Mouse (Mus musculus) left cerebral cortex, adult 9 months (tissue): Measurements from ENCODE around the gene Cd151.

Experiments used
- DNase-seq, 2 experiments: peaks; one replicate each; pipeline ENCODE4 v3.0.0; 2022; ENCODE audit warnings: low spot score in 2 of 2

The Cd151 gene

DNA sequence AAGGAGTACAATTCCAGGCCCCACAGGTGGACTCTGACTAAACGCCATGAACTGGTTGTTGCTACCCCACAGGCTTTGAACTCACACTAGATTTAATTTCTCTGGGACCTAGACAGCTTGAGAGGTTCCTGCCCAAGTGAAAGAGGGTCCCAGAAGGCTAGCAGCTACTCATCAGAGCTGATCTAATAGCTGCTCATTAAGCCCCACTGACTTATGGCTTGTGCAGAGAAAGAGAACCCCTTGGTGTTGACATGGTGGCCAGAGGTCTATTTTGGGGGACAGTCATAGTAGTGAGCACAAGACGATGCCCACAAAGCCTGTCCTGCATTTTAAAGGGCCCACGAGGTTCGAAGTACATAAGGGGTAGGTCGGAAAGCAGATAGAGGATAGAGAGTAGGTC lies 7.0 kb downstream of the Cd151 start:
- no peak for DNase-seq

DNA sequence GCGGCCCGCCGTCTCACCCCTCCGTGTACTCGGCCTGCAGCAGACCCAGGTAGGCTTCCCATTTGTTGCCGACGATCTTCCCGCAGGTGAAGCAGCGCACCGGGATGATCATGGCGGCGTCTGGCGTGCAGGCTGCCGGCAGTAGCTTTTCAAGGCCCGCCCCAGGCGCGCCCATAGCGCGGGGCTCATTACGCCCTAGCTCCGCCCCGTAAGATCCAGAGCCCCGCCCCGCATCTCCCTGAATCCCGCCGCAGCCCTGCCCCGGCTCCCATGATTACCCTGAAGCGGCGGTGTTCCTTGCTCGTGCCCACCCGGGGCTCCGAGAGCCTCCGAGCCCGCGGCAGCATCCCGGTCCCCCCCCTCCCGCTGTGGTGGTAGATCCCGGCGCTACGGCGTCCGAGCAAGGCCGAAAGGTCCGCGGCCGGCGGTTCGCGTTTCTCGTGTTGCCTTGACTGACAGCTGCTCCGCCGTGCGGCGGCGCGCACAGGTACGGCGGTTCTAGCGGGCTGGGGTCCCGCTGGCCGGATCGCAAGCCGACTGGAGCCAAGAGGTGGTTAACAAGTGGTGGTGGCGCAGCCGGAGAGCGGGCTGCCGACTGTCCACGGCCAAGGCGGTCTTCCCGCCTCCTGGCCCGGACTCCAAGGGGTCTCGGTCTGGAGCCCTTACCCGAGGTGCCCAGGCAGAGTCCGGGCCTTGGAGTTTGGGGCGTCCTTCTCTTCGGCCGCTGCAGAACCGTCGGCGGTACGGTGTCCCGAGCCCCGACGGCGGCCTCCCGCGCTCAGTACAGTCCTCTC lies 8.0 kb downstream of the Cd151 start, which contains the start of the genes Polr2l and Tspan4:
Gene Polr2l (minus strand): TSS at position 122 of the 794 bp plus-strand sequence.
Gene Tspan4 (plus strand): TSS at position 230 of the 794 bp plus-strand sequence.
- DNase-seq, result peak in 1 of 2 experiments; percentile 78

DNA sequence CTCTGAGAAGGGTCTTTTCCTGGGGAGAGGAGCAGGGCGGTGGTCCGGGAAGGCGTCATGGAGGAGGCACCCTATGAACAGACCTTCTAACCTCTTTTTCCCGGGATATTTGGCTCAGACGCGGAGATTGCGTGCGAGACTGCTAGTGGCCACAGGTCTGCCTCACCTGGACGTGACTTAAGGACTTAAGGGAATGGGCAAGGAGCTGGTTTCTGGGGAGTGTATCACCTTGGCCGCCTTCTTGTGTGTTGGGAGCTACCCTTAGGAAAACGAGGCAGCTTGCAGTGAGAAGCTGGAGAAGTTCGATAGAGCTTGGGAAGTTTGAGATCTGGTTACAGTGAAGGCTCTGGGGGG lies 8.6 kb downstream of the Cd151 start:
- DNase-seq, result no peak

DNA sequence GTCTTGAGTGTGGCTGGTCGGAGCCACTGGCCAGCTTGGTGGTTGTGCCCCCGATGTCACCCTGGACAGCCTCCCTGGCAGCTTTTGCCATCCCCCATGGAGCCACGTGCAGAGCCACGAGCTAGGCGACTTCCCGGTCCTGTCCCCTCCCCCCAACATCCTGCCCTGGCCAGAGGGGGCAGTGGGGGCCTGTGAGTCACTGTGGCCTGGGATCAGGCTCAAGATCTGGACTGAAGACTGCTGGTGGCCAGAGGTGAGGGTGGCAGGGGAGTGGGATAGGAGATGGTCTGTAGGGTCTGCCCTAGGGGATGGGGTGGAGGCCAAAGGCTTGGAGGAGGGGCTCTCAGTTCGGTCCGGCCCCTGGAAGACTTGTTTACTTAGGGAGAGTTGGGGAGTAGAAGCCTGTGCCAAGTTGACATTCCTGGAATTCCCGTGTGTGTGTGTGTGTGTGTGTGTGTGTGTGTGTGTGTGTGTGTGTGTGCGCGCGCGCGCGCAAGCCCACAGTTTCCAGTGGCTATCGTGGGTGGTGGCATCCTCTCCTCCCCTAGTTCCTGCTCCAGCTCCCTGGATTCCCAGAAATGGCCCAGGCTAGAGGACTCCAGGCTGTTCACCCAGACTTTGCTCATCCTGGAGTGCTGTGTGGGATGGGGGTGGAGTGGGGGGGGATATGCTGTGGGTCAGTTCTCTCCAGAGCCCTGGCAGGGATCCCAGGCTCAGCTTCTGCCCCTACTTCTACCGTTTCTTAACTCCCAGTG lies 9.2 kb downstream of the Cd151 start:
- no peak for DNase-seq

DNA sequence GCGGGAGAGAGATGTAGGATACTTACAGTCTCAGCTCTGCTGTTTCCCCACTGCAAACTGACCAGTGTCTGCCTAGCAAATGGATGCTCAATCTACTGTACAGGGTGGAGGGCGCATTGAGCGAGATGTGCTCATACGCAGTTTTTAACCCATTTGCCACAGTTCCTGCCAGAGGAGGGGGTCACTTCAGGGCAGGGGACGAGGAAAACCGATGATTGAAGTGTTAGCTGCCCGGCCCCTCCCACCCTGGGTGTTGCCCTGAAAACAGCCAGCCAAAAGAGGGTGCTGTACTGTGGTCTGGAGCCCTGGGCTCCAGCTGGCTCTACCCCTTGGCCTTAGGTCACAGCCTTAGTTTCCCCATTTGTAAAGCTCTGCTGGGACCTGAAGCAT lies 9.8 kb downstream of the Cd151 start:
- DNase-seq, result no peak

DNA sequence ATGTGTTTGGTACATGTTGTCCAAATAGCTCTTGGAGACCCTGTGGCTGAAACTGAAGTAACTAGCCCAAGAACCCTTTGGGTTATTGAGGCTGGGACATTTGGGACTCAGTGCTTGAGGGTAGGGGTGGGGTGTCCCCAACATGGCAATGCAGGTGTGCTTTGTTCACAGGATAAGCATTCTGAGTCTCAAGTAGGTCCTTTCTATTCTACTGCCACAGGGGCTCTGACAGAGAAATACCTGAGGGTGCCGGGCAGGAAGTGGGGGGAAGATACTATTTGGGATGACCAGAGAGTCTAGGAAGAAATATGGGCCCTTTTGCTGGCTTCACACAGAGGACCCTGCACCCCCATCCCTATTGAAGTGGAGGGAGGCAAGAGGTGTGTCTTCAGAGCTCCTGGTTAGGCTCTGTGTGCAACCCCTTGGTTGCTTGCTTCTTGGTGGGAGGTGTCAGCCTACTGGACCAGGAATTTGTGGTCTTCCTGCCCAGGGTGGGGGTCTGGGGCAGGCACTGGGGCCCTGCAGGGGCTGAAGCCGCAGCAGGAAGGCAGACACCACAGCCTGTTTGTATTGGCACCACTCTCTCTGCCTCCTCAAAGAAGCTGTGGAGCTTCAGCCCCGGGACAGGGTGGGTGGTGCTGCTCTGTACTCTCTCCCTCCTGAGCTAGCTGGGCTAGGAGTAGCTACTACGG lies 10.5 kb downstream of the Cd151 start:
- no peak for DNase-seq

DNA sequence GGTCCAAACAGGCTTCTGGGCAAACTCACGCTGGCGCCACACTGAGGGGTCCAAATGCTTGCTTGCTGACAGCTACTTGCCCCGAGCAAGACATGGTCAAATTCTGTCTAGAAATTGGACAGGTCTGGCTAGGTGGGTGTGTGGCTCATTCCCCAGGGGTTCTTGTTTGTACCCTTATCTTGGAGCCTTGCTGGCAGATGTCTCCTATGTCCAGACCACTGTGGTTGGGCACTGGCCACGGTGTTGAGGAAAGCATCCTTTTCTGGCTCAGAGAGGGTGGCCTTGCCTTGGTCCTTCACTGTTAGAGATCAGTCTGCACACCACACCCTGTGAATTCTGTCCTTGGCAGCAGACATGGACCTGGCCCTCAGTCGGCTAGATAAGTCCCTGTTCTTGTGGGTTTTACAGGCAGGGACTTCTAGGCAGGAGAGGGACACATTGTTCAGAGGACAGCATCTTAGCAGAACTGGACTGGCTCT lies 11.1 kb downstream of the Cd151 start:
- no peak for DNase-seq

DNA sequence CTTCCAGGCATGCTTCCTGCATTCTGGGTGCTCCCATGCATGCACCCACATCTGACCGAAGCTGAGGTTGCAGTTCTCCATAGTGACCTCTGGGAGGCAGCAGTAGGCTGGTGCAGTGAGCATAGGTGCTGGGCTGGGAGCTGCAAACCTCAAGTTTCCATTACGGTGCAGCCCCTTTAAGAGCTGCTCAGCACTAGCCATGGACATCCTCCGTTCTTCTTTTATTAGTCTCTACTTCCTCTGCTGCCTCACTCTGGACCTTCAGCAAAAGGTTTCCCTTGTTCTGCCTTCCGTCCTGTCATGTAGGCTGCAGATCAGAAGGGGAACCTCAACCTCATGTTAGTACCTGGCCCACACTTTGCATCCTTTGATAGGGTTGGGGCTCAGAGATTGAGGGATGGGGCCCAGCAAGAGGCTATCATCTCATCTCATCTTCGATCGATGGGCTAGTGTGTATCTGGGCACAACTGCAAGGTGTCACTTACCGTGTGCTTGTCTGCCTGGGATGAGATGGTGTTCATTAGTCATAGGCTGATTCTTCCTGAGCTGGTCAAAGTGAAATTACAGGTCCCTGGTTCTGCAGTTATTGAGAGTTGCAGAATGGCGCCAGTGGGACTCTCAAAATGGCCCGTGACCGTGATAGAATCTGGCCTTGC lies 13.8 kb downstream of the Cd151 start:
- peak in 1 of 2 experiments; percentile 84 for DNase-seq

DNA sequence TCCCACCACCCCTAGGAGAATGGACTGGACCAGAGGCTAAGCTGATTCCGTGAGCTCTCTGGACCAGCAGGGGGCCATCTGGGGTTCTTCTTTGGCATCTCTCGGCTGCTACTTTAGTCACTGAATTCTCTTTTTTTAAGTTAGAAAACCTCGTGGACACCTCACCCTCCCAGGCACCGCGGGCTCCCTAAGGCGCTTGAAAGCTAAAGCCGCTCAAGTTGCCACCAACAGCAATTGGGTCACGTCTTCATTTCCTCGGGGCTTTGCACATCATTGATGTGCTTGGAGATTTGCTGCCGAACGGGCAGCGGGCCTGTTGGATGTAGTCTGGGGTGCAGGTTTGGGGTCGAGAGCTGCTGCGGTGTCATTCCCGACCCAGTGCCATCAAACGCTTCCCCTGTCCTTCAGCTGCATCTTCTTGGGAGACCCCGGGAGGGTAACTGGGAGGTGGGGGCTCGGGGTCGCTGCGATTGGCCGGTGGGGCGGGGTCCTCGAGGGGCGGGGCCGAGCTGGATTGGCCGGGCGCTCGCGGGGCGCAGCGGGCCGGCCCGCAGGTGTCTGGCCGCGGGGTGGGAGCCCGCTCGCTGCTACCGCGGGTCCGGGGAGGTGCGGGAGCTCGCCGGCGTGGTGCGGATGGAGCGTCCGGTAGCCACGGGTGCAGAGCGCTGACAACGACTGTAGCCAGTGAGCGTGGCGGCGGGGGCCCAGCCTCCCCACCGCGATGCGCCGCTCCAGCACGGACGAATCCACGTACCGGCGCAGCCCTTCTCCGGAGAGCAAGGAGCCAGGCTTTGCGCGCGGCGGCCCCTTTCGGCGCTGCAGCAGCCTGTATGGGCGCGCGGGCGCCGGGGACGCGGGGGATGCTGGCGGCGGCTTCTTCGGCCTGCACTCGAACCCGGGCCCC lies 14.6 kb downstream of the Cd151 start:
- peak in 1 of 2 experiments; percentile 59 for DNase-seq

DNA sequence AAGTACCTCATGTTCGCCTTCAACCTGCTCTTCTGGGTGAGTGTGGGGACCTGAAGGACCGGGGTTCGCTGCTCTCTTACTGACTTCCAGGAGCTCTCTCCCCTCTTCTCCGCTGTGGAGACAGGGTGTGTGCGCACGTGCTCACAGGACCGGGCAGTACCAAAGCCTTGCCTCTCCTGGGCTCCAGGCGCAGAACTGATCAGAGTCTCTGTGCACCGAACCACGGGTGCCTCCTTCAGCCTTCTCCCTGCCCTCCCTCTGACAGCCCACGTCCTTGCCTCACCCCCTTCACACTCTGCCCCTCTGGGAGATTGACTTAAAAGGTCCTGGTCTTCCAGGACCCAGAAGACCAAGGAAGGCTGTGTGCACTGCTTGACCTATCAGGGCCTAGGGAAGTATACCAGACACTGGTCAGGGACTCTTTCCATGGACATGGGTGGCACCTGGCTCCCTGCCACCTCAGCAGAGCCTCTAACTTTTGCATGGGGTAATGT lies 15.4 kb downstream of the Cd151 start:
- no peak for DNase-seq

DNA sequence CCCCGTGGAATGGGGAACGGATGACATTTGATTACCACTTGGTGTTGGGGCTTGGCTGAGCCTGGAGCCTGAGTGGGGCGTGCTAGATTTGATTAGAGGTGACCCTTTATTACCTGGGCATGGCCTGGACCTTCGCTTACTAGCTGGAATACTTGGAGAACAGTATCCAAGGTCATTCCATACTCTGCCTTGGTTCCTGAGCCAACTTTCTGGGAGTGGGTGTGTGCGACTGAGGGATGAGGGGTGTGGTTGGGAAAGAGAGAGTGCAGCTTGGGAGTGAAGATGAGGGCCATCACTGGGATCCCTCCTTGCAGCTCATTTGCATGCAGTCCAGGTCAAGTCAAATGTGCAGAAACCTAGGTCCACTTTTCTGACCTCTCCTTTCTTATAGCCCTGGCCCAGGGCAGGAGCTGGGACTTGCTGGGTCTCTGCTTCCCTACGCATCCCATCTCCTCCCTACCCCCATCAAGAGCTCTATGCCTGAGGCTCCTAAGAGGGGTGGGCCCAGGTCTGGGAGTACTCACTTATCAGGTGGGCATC lies 16.0 kb downstream of the Cd151 start:
- no peak for DNase-seq

DNA sequence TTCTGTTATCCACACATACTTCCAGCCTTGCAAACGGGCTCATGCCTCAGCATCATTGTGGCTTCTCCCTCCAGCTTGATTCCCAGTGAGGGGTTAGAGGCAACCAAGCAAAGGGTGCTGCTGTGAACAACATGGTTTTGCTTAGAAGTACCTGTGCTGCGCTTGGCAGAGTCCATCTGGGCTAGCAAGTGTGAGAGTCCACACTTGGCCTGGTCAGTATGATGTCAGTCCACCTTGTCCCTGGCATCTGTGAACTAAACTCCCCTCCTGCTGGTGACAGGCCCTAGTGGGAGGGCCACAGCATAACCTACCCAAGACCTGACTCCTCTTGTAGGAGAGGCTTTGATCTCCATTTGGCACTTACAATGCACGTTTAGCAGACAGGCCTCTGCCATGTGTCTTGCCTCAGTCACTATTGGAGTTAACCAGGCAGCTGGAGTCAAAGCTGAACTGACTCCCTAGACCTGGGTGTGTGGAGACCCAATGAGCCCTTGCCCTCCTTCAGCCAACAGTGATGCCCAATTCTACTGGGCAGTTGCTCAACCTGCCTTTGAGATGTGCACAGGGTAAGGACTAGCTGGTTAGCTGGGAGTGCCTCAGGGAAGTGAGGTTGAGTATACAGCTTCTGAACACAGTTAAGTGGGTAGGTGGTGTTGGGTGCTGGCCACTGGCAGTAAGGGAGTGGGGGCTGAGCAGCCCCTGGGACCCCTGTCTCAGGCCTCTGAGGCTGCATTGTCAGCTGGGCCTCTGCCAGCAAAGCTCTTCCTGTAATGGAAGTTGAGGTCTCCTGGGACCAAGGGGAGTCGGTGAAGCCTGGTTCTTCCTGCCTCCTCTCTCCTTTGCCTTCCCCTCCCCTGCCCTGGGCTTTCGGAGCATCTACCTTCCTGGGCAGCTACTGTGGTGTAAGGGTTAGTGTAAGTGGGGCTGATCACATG lies 17.3 kb downstream of the Cd151 start:
- DNase-seq, result no peak

DNA sequence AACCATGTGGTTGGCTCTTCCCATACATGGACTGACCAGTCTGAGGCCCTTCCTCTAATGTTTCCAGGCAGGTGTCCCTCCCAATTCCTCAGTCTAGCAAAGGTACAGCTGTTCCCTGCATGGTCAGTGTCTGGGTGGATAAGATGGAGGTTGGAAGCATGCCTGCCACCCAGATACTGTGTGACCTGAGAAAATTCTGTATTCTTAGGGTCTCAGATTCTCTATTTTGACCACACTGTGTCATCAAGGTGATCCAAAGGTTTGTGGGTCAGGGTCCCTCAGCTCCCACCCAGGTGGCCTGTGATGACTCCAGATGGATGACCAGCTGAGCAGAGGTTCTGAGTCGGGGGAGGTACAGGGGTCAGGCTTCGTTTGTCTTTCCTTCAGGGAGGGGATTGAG lies 18.0 kb downstream of the Cd151 start:
- DNase-seq, result no peak

DNA sequence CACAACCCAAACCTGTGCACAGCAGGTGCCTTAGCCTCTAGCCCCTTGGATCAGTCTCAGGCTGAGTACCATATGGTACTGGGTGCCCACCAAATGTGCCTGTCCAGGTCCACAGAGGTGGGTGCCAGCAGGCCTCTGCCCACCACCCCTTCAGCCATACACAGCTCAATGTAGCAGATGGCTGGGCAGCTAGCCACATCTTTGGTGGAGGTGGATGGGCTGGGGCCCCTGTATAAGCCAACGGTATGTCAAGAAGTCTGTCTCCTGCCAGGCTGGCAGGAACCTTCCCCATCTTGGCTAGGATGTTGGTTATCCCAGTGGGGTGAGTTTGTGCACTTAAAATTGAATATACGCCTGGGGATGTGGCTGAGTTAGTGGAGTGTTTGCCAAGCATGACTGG lies 18.4 kb downstream of the Cd151 start:
- DNase-seq, result no peak

DNA sequence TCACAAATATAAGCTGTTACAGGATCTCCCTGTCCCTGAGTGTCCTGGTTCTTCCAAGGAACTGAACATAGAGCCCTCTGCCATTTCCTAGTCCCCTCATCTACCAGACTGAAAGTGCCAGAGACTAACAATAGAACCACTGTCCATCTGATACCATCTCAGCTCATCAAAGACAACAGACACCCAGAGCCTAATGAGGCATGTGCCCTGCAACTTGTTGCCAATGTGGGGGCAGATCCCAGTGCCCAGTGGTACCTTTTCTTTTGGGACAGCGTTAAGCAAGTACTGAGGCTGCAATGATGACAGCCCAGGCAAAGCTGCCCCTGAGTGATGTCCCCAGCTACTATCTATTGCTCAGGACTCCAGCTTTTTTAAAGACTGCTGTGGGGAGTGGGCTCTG lies 19.0 kb downstream of the Cd151 start:
- DNase-seq, result no peak

DNA sequence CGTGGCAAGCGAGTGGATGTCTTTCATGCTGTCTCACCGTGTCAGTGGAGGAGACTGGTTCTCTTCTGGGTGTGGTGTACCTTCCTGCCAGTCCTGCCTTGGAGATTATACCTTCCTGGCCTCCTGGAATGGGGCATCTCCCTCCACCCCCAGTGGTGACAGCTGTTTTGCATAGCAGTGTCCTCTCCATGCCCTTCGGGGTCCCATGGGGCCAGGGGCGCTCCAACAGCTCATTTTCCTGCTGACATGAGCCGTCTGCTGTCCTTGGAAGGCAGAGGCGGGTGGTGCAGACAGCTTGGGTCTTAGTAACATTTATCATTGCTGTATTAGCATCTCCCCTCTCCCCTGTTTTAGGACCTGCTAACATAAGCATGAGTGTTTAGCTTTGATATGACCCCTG lies 19.9 kb downstream of the Cd151 start:
- DNase-seq, result no peak

DNA sequence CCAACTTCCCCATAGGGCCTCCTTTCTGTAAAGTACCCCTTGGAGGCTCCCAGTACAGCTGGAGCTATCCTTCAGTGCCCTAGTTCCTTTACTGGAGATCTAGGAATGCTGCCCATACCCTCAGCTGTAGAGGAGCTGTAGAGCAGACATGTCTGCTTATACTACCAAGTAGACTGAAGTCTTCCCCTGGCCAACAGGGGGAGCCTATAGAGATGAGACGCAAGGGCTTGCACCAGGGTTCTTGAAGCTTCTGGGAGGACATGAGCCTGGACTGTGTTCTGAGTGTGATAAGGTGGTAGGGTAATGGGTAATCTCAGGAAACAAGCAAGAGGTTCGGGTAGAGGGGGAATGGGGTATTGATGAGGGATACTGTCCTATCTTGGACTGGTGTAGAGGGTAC lies 24.0 kb downstream of the Cd151 start:
- no peak for DNase-seq

DNA sequence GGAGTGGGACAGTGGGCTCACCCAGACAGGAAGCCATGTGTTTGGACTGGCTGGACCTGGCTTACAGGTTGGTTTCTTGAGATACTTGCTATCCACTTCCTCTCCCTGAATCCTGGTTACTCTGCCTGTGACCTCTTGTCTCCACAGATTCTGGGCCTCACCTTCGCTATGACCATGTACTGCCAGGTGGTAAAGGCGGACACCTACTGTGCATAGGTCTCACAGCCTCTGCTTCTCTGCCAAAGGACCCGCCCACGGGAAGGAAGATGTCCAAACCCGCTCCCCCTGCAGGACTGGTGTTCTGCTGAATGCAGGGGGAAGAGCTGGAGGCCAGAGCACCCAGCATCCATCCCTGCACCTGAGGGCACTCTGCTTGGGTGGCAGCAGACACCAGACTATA lies 25.5 kb downstream of the Cd151 start:
- DNase-seq, result no peak

DNA sequence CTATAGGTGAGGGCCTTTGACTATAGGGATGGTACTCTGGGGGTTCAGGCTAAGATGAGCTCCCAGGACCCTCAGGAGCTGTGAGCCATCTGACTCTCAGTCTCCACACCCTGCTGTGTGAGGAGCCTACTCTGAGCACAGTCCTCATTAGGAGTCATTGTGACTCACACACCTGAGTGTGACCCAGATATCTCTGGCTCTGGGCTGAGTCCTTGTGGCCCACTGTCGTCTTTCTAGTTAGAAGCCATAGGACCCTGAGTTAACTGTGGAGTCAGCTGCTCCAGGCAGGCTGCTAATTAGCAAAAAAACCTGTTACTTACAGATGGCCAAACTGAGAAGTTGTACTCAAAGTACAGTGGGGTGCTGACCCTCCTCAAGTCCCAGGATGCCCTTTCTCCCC lies 26.5 kb downstream of the Cd151 start:
- DNase-seq, result no peak
